17 mouse cellular contexts compared by ENCODE assay signal in the genomic region with DNA sequence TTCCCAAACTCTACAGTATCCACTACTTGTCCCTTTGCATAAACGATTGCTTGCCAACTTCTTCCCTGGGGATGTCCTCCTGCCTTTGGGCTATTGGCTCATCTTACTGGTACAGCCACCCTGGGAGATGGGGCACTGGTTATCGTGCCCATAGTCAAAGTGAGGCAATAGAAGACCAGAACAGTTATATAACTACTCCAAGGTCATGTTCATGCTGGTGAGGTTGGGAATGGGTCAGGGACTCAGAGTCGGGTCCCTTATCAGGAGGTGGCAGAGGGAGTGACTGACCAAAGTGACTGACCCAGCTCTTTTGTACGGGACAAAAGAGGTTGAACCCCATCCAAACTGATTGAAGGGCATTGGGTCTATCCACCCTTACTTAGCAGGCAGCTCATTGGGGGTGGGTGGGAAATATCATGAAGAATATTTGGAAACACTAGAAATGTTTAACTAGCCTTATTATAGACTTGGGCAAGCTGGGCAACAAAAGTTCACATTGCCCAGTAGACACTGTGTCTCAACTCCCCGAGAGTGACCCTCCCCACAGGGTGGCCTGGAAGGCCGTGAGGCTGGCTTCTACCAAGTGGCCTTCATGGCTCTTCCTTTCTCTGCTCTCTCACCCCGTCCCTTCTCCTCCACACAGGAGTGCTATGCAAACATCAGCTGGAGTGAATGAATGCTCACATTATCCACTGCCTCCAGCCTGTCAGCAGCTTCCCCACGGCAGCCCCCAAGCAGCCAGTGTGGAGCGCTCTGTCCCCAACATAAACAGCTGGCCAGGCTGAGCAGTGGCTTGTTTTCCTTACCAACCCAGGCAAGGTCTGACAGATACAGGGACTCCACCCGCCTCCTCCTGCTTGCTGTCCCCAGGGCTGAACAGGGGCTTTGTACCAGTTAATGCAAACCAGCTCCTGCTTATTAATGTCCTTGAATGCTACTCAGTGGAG.
DNase-seq lines count a peak whose midpoint lies in the region; ATAC-seq and TF ChIP-seq lines count a peak whose summit lies in the region.
"Had no signal": no experiment of that assay in that cellular context is flagged by ENCODE, and none has a peak within 500 bp of the region (broad histone marks: within the 10 kb centered on the region; RNA-seq: fewer than 3 reads in every experiment).

No protein-coding gene starts in this region.

- H3K4me2 ChIP-seq in lung, embryonic 14.5 days: no peak overlapping the region
- no peak overlapping the region for H3K4me2 ChIP-seq in limb, embryonic 14.5 days (replicated peaks; ENCODE audit: low read depth, low read length, severe bottlenecking)

- no peak for TF ChIP-seq POLR2A in lung, adult 2 months (IDR thresholded peaks at IDR 0.05; ENCODE audit: borderline replicate concordance, extremely low read depth, low read depth, low read length)
- no peak for TF ChIP-seq POLR2A in limb, embryonic 14.5 days (IDR thresholded peaks at IDR 0.05; ENCODE audit: borderline replicate concordance, extremely low read depth, insufficient read depth, insufficient read length)

- 45% methylated on average over 10 of the region's 10 CpGs for WGBS in lung, embryonic 14.5 days
- 59% methylated on average over 10 of the region's 10 CpGs for WGBS in lung, adult 2 months
- 61% methylated on average over 10 of the region's 10 CpGs for WGBS in limb, embryonic 14.5 days

- H3K9me3 ChIP-seq in lung, embryonic 14.5 days (ENCODE audit: low read depth, low read length): no peaks in the 10 kb centered on the region
- H3K9me3 ChIP-seq in limb, embryonic 14.5 days (ENCODE audit: control insufficient read depth, low read length): no peaks in the 10 kb centered on the region

- peak; percentile 59 for DNase-seq in adrenal gland, adult 8-10 months
- DNase-seq in adrenal gland, postnatal 25 days: no peak
- peak; percentile 38 for DNase-seq in lung, embryonic 14.5 days
- DNase-seq in lung, adult 2 months: no peak
- DNase-seq in embryo, embryonic 9.5 days (ENCODE audit: extremely low spot score): peak; percentile 36
- DNase-seq in limb, embryonic 14.5 days (ENCODE audit: low spot score): no peak
- no peak for DNase-seq in layer of hippocampus, postnatal 25 days (ENCODE audit: extremely low spot score in 1 of 2, low spot score in 1 of 2)
- DNase-seq in urinary bladder, postnatal 4 days (ENCODE audit: low spot score in 2 of 2): no peak
- DNase-seq: cerebellum, adult 11-12 months; gastrocnemius, postnatal 36 days; heart, postnatal 10 days; left cerebral cortex, postnatal 4 days; thymus, postnatal 36 days had no signal

- no peaks in the 10 kb centered on the region for H3K36me3 ChIP-seq in lung, embryonic 14.5 days (ENCODE audit: insufficient read depth)
- no peaks in the 10 kb centered on the region for H3K36me3 ChIP-seq in limb, embryonic 14.5 days (ENCODE audit: control insufficient read depth, insufficient read depth, low read length)
- H3K36me3 ChIP-seq: G1E had no signal

- H3K9ac ChIP-seq in lung, embryonic 14.5 days: no peak overlapping the region
- no peak overlapping the region for H3K9ac ChIP-seq in limb, embryonic 14.5 days (ENCODE audit: low read depth, low read length, severe bottlenecking)

- H3K27ac ChIP-seq in lung, embryonic 14.5 days (ENCODE audit: low read depth): peak overlapping the region; percentile 58
- no peak overlapping the region for H3K27ac ChIP-seq in limb, embryonic 14.5 days (replicated peaks; ENCODE audit: low read depth, low read length)

- no peak for TF ChIP-seq CTCF in lung, embryonic 14.5 days (IDR thresholded peaks at IDR 0.05; ENCODE audit: low read depth)
- TF ChIP-seq CTCF in lung, adult 2 months (IDR thresholded peaks at IDR 0.05; ENCODE audit: insufficient read depth, low read length): no peak

- no peaks in the 10 kb centered on the region for H3K27me3 ChIP-seq in lung, embryonic 14.5 days (ENCODE audit: insufficient read depth, low read length)
- no peaks in the 10 kb centered on the region for H3K27me3 ChIP-seq in limb, embryonic 14.5 days (ENCODE audit: control insufficient read depth, insufficient read depth, low read length)

- H3K4me1 ChIP-seq in lung, embryonic 14.5 days (ENCODE audit: insufficient read depth): 0 out of 2 replicates have a peak, but pooled peaks cover 3% of the 10 kb centered on the region
- no peaks in the 10 kb centered on the region for H3K4me1 ChIP-seq in lung, adult 2 months (ENCODE audit: control insufficient read depth, insufficient read depth, low read length)
- 0 out of 2 replicates have a peak, but pooled peaks cover 8% of the 10 kb centered on the region for H3K4me1 ChIP-seq in limb, embryonic 14.5 days (ENCODE audit: control insufficient read depth, insufficient read depth, low read length)

- peak; percentile 41; the same call in 1 of the 2 replicates for ATAC-seq in lung, embryonic 14.5 days (ENCODE audit: insufficient read depth)
- ATAC-seq in limb, embryonic 14.5 days (ENCODE audit: low FRiP score, low read depth): peak; percentile 60
- ATAC-seq: forebrain, embryonic 16.5 days; intestine, postnatal 0 days had no signal

- H3K4me3 ChIP-seq in lung, embryonic 14.5 days (ENCODE audit: low read depth, low read length): no peak overlapping the region
- H3K4me3 ChIP-seq in lung, adult 2 months (replicated peaks; ENCODE audit: extremely low read depth, low read depth, low read length): no peak overlapping the region
- no peak overlapping the region for H3K4me3 ChIP-seq in limb, embryonic 14.5 days (replicated peaks; ENCODE audit: low read length)
- H3K4me3 ChIP-seq: megakaryocyte, embryonic 14.5 days had no signal

Comparison
In these comparisons a context has a peak if more than half of its experiments do, and no peak if none do; other contexts are left out.
1. DNase-seq: peak in adrenal gland, adult 8-10 months (single experiment), lung, embryonic 14.5 days (single experiment) and embryo, embryonic 9.5 days (single experiment); none in adrenal gland, postnatal 25 days (single experiment), lung, adult 2 months (single experiment), limb, embryonic 14.5 days (single experiment), layer of hippocampus, postnatal 25 days (0 of 2) and urinary bladder, postnatal 4 days (0 of 2).